Mouse (Mus musculus) megakaryocyte, embryonic 14.5 days (primary cell): Measurements from ENCODE around the gene Ghrl. TPM values are rescaled to one million over a fixed set of nuclear protein-coding genes. Genes with fewer than 3 reads are reported as not detected.
"Not testable (repeated sequence)": the region's sequence is repeated elsewhere in the genome, so short reads cannot be mapped to it uniquely, and the experiment has no call there.

ENCODE experiments used
- H3K27me3 ChIP-seq: replicated peaks from 2 replicates; pipeline ENCODE3; 2012; ENCODE audit warnings: inconsistent platforms
- H3K36me3 ChIP-seq: replicated peaks from 2 replicates; pipeline ENCODE3; 2012; ENCODE audit warnings: low read length, inconsistent platforms, mixed read lengths
- H3K4me1 ChIP-seq: 2 replicates; pipeline ENCODE4 v1.6.1; 2012; ENCODE audit warnings: inconsistent platforms
- H3K4me3 ChIP-seq: replicated peaks from 2 replicates; pipeline ENCODE3; 2012; ENCODE audit warnings: moderate library complexity, mild to moderate bottlenecking, inconsistent platforms
- H3K9me3 ChIP-seq: 2 replicates; pipeline ENCODE4 v1.6.1; 2012; ENCODE audit warnings: inconsistent platforms
- FLI1 ChIP-seq: IDR thresholded peaks from 2 replicates; pipeline ENCODE4 v1.6.1; 2012; ENCODE audit warnings: low read length, inconsistent platforms, mixed read lengths
- GATA1 ChIP-seq: IDR thresholded peaks from 3 replicates; pipeline ENCODE4 v1.6.1; 2012; ENCODE audit warnings: mixed read lengths, low read length, inconsistent platforms, borderline replicate concordance
- polyA plus RNA-seq: library from polyadenylated mRNA; stranded (reverse); fragments of >175 nt; gene quantifications from 2 replicates; pipeline ENCODE4 v1.2.3, GENCODE M21; 2012; ENCODE audit warnings: low replicate concordance; ENCODE audit not compliant: insufficient read depth

Gene Ghrl
- polyA plus RNA-seq, 1 experiment = 2.5 TPM

- Histone ChIP-seq H3K4me3 (peak within 1 kb of the TSS; percentile 91), H3K36me3 (peaks cover 35% of the 10 kb centered on the region), H3K9me3 (no peaks in the 10 kb centered on the region), H3K27me3 (peaks cover 13% of the 10 kb centered on the region), H3K4me1 (peaks cover 48% of the 10 kb centered on the region)
- TF ChIP-seq FLI1 (peak; percentile 74; the same call in 1 of the 2 replicates), GATA1 (no peak)
Measured at GRCm38 (mm10) chr6:113740236-113741217, 20.8 kb upstream of the Ghrl start, which contains the start of gene Sec13. Gene Sec13, minus strand, starts transcription at chr6:113740743.

- Histone ChIP-seq H3K4me1 (peaks cover 59% of the 10 kb centered on the region), H3K36me3 (peaks cover 65% of the 10 kb centered on the region), H3K4me3 (peak overlapping the region; percentile 38), H3K27me3 (no peaks in the 10 kb centered on the region), H3K9me3 (no peaks in the 10 kb centered on the region)
- TF ChIP-seq FLI1 (no peak), GATA1 (no peak)
Measured at GRCm38 (mm10) chr6:113737318-113738046, 17.8 kb upstream of the Ghrl start.

GRCm38 (mm10) chr6:113731296-113731695, 11.6 kb upstream of the Ghrl start:
- Histone ChIP-seq H3K9me3 (no peaks in the 10 kb centered on the region), H3K27me3 (no peaks in the 10 kb centered on the region), H3K4me3 (no peak overlapping the region), H3K4me1 (peaks cover 79% of the 10 kb centered on the region), H3K36me3 (peaks cover 100% of the 10 kb centered on the region)
- no peak for TF ChIP-seq GATA1
- no peak for TF ChIP-seq FLI1

- Histone ChIP-seq H3K4me1 (peaks cover 67% of the 10 kb centered on the region), H3K27me3 (no peaks in the 10 kb centered on the region)
Measured at GRCm38 (mm10) chr6:113728181-113728580, 8.5 kb upstream of the Ghrl start.

GRCm38 (mm10) chr6:113721061-113721460, 1.4 kb upstream of the Ghrl start:
- Histone ChIP-seq H3K27me3 (no peaks in the 10 kb centered on the region), H3K36me3 (peaks cover 98% of the 10 kb centered on the region)
- no peak for TF ChIP-seq GATA1

More at GRCm38 (mm10) chr6:113728181-113728580, 8.5 kb upstream of the Ghrl start:
- TF ChIP-seq FLI1 (no peak), GATA1 (no peak)
- Histone ChIP-seq H3K4me3 (peak overlapping the region; percentile 47), H3K36me3 (peaks cover 99% of the 10 kb centered on the region), H3K9me3 (no peaks in the 10 kb centered on the region)

GRCm38 (mm10) chr6:113717541-113717940, 2.1 kb downstream of the Ghrl start:
- Histone ChIP-seq H3K36me3 (peaks cover 98% of the 10 kb centered on the region), H3K9me3 (no peaks in the 10 kb centered on the region), H3K4me3 (no peak overlapping the region), H3K27me3 (no peaks in the 10 kb centered on the region), H3K4me1 (peaks cover 60% of the 10 kb centered on the region)
- TF ChIP-seq FLI1 = no peak
- no peak for TF ChIP-seq GATA1

More at GRCm38 (mm10) chr6:113721061-113721460, 1.4 kb upstream of the Ghrl start:
- no peak overlapping the region for H3K4me3 ChIP-seq
- peaks cover 35% of the 10 kb centered on the region for H3K4me1 ChIP-seq
- no peaks in the 10 kb centered on the region for H3K9me3 ChIP-seq

GRCm38 (mm10) chr6:113714797-113715196, 4.9 kb downstream of the Ghrl start:
- Histone ChIP-seq H3K4me1 (peaks cover 60% of the 10 kb centered on the region), H3K9me3 (no peaks in the 10 kb centered on the region), H3K27me3 (no peaks in the 10 kb centered on the region), H3K36me3 (peaks cover 98% of the 10 kb centered on the region), H3K4me3 (no peak overlapping the region)
- TF ChIP-seq GATA1 (no peak), FLI1 (no peak)

GRCm38 (mm10) chr6:113714276-113714675, 5.4 kb downstream of the Ghrl start:
- TF ChIP-seq FLI1 (no peak), GATA1 (no peak)
- Histone ChIP-seq H3K27me3 (no peaks in the 10 kb centered on the region), H3K4me1 (peaks cover 57% of the 10 kb centered on the region), H3K36me3 (peaks cover 98% of the 10 kb centered on the region), H3K4me3 (no peak overlapping the region), H3K9me3 (no peaks in the 10 kb centered on the region)

GRCm38 (mm10) chr6:113713389-113713788, 6.3 kb downstream of the Ghrl start:
- not testable (repeated sequence) for H3K9me3 ChIP-seq
- peaks cover 98% of the 10 kb centered on the region for H3K36me3 ChIP-seq

GRCm38 (mm10) chr6:113712718-113713117, 7.0 kb downstream of the Ghrl start:
- TF ChIP-seq GATA1 (no peak), FLI1 (no peak)
- Histone ChIP-seq H3K4me1 (peaks cover 42% of the 10 kb centered on the region), H3K4me3 (no peak overlapping the region), H3K27me3 (no peaks in the 10 kb centered on the region), H3K9me3 (no peaks in the 10 kb centered on the region), H3K36me3 (peaks cover 98% of the 10 kb centered on the region)

More at GRCm38 (mm10) chr6:113713389-113713788, 6.3 kb downstream of the Ghrl start:
- H3K27me3 ChIP-seq, H3K4me3 ChIP-seq: not testable (repeated sequence)
- peaks cover 48% of the 10 kb centered on the region for H3K4me1 ChIP-seq
